Mouse (Mus musculus) CH12.LX (cell line): Measurements from ENCODE around the gene Gtf2h4.

ENCODE experiments used
- CTCF ChIP-seq, 2 experiments: IDR thresholded peaks in 1 of 2; conservative IDR thresholded peaks in 1 of 2; 2 replicates each; pipeline ENCODE4 v1.5.1; 2011 to 2012; ENCODE audit warnings: low read depth in 2 of 2, low read length in 2 of 2, improper control_type of control experiment in 1 of 2, inconsistent platforms in 1 of 2, mild to moderate bottlenecking in 1 of 2, moderate library complexity in 1 of 2
- MXI1 ChIP-seq: IDR thresholded peaks from 2 replicates; pipeline ENCODE4 v1.6.1; 2011; ENCODE audit warnings: mild to moderate bottlenecking, low read depth, low read length, improper control_type of control experiment
- POLR2A ChIP-seq: IDR thresholded peaks from 2 replicates; pipeline ENCODE4 v1.6.1; 2011; ENCODE audit warnings: low read depth, mild to moderate bottlenecking, improper control_type of control experiment, low read length
- SMC3 ChIP-seq: IDR thresholded peaks from 2 replicates; pipeline ENCODE4 v1.6.1; 2011; ENCODE audit warnings: low read depth, low read length, improper control_type of control experiment

GRCm38 (mm10) chr17:35671846-35672245, 1.7 kb downstream of the Gtf2h4 start:
- TF ChIP-seq MXI1 = no peak
- no peak for TF ChIP-seq SMC3
- TF ChIP-seq CTCF (conservative IDR thresholded peaks at IDR 0.05 in 1 of 2, IDR thresholded peaks at IDR 0.05 in 1 of 2; ENCODE audit: low read depth in 2 of 2, low read length in 2 of 2) = no peak
- no peak for TF ChIP-seq POLR2A
